Mouse (Mus musculus): ENCODE data around the gene Cnot11. TPM values are rescaled to one million over a fixed set of nuclear protein-coding genes. Genes with fewer than 3 reads are reported as not detected.
"Not testable (repeated sequence)": the region's sequence is repeated elsewhere in the genome, so short reads cannot be mapped to it uniquely, and the experiment has no call there.

The Cnot11 gene
- total and polyA plus RNA-seq, 2 experiments from 2014 or later = 12.7 to 31.7 TPM

DNA sequence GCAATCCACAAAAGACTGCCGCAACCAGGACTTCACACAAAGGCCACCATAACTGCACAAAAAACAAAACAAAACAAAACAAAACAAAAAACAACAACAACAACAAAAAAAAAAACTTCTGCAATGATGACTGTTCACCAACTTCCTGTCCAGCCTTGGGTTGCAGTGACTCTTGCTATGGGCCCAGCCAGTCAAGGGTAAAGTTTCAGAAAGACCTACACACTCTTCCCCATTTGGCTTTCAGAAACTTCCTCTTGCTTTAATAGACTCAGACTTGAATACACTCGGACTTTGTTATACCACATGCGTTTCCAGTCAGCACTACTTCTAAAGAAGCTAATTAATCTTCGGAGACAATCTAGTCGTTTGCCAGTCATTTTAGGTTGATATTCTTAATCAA is 55.4 kb downstream of the Cnot11 start:
- TF ChIP-seq CTCF (IDR thresholded peaks at IDR 0.05; ENCODE audit: low read depth) = no peak
- WGBS = 76% methylated on average over 5 of the region's 5 CpGs
- H3K36me3 ChIP-seq (ENCODE audit: insufficient read depth, low read length) = no peaks in the 10 kb centered on the region

DNA sequence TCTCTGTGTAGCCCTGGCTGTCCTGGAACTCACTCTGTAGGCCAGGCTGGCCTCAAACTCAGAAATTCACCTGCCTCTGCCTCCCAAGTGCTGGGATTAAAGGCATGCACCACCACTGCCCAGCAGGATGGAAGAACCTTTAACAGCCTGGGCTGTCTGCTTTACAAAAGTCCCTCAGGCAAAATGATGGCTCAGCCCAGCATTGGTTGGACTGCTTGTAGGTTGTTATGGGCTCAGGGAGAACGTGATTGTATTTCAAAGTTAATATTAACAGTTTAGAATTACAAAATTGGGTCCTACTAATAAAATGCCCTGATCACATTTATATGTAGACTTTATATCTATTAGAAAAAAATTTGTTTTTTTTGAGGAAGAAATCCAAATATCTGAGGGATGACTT is 56.8 kb downstream of the Cnot11 start:
- not testable (repeated sequence) for H3K27ac ChIP-seq; H3K9me3 ChIP-seq (ENCODE audit: low read length); H3K4me3 ChIP-seq (ENCODE audit: low read length); H3K36me3 ChIP-seq (ENCODE audit: insufficient read depth, low read length); H3K4me1 ChIP-seq (ENCODE audit: insufficient read depth, low read length); H3K4me2 ChIP-seq (ENCODE audit: low read depth, low read length); H3K9ac ChIP-seq (replicated peaks; ENCODE audit: low read length); H3K27me3 ChIP-seq (ENCODE audit: insufficient read depth, low read length); DNase-seq (ENCODE audit: low spot score); ATAC-seq
- WGBS = 83% methylated on average over 1 of the region's 1 CpGs

More for the DNA sequence above, 55.4 kb downstream of the Cnot11 start:
- Histone ChIP-seq H3K9ac (replicated peaks; ENCODE audit: low read length) (no peak overlapping the region), H3K4me3 (ENCODE audit: low read length) (no peak overlapping the region), H3K4me1 (ENCODE audit: insufficient read depth, low read length) (no peaks in the 10 kb centered on the region), H3K4me2 (ENCODE audit: low read depth, low read length) (no peak overlapping the region), H3K27ac (no peak overlapping the region), H3K9me3 (ENCODE audit: low read length) (no peaks in the 10 kb centered on the region), H3K27me3 (ENCODE audit: insufficient read depth, low read length) (no peaks in the 10 kb centered on the region)
- ATAC-seq (no peak), DNase-seq (ENCODE audit: low spot score) (no peak)

DNA sequence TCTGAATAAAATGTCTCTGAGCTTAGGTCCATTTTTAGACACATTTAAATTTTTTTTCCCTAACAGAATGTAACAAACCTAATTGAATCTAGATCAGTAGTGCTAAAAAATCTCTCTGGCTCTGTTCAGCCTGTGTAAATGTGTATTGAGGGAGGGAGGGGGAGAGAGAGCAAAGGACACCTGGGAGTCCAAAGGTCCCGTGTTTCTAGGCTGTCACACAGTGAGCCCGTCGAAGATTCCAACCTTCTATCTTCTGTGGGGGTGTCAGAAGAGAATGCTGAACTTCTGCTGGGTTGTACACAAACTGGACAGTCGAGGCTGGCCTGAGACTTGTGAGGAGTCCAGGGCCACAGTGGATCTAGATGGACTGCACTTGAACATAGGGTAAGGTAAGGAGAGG is 57.3 kb downstream of the Cnot11 start:
- Histone ChIP-seq H3K9me3 (ENCODE audit: low read length) (no peaks in the 10 kb centered on the region), H3K36me3 (ENCODE audit: insufficient read depth, low read length) (no peaks in the 10 kb centered on the region), H3K4me1 (ENCODE audit: insufficient read depth, low read length) (no peaks in the 10 kb centered on the region), H3K4me2 (ENCODE audit: low read depth, low read length) (no peak overlapping the region), H3K27me3 (ENCODE audit: insufficient read depth, low read length) (no peaks in the 10 kb centered on the region), H3K4me3 (ENCODE audit: low read length) (no peak overlapping the region), H3K27ac (no peak overlapping the region), H3K9ac (replicated peaks; ENCODE audit: low read length) (no peak overlapping the region)
- no peak for DNase-seq (ENCODE audit: low spot score)
- no peak for ATAC-seq
- TF ChIP-seq CTCF (IDR thresholded peaks at IDR 0.05; ENCODE audit: low read depth) = no peak
- 79% methylated on average over 4 of the region's 4 CpGs for WGBS

DNA sequence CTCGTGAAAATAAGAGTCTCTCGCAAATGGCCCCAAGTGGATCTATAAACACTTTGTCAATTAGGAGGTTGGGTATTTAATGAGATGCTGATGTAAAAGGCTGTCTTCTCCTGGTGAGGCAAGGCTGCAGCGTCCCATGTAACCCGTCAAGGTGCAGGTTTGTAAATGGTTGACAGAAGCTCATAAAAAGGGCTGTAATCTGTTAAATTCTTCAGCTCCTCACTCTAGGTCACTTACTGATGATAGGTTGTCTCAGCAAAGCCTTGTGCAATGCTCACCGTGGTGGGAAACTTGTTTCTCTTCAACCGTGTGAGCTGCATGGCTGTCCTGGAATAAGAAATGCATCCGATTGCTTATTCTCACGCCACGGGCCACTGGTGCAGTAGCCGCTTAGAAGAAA is 59.0 kb downstream of the Cnot11 start:
- H3K9me3 ChIP-seq (ENCODE audit: low read length) = no peaks in the 10 kb centered on the region
- no peaks in the 10 kb centered on the region for H3K4me1 ChIP-seq (ENCODE audit: insufficient read depth, low read length)
- H3K27ac ChIP-seq = no peak overlapping the region
- no peaks in the 10 kb centered on the region for H3K36me3 ChIP-seq (ENCODE audit: insufficient read depth, low read length)
- H3K9ac ChIP-seq (replicated peaks; ENCODE audit: low read length) = no peak overlapping the region
- TF ChIP-seq CTCF (IDR thresholded peaks at IDR 0.05; ENCODE audit: low read depth) = no peak
- no peak for DNase-seq (ENCODE audit: low spot score)
- H3K4me2 ChIP-seq (ENCODE audit: low read depth, low read length) = no peak overlapping the region
- no peak overlapping the region for H3K4me3 ChIP-seq (ENCODE audit: low read length)
- H3K27me3 ChIP-seq (ENCODE audit: insufficient read depth, low read length) = no peaks in the 10 kb centered on the region
- WGBS = 83% methylated on average over 10 of the region's 10 CpGs
- no peak for ATAC-seq

Other genes starting within 250 kb of the Cnot11 start
- gene Rpl31, start 167.2 kb upstream of the Cnot11 start, total RNA-seq (2014; rRNA removed) = 207 and 299 TPM in 2 replicates
- 353 and 367 TPM in 2 replicates for gene Rpl31, start 167.2 kb upstream of the Cnot11 start, polyA plus RNA-seq (2015; fragmentation: Nextera tagmentation; extraction: Ambion mirVana)
- 17.4 and 17.7 TPM in 2 replicates for gene Tbc1d8, start 56.2 kb upstream of the Cnot11 start, total RNA-seq (2014; rRNA removed)
- 7.6 and 7.8 TPM in 2 replicates for gene Tbc1d8, start 56.2 kb upstream of the Cnot11 start, polyA plus RNA-seq (2015; fragmentation: Nextera tagmentation; extraction: Ambion mirVana)
- gene Rnf149, start 42.4 kb downstream of the Cnot11 start, total RNA-seq (2014; rRNA removed) = 13.0 and 14.5 TPM in 2 replicates
- 22.3 and 24.4 TPM in 2 replicates for gene Rnf149, start 42.4 kb downstream of the Cnot11 start, polyA plus RNA-seq (2015; fragmentation: Nextera tagmentation; extraction: Ambion mirVana)
- gene Creg2, start 116.5 kb downstream of the Cnot11 start, total RNA-seq (2014; rRNA removed) = 17.6 and 20.2 TPM in 2 replicates
- 14.1 and 15.7 TPM in 2 replicates for gene Creg2, start 116.5 kb downstream of the Cnot11 start, polyA plus RNA-seq (2015; fragmentation: Nextera tagmentation; extraction: Ambion mirVana)
- gene Rfx8, start 186.0 kb downstream of the Cnot11 start, total RNA-seq (2014; rRNA removed) = 0.10 and 0.97 TPM in 2 replicates
- 0.39 and 0.68 TPM in 2 replicates for gene Rfx8, start 186.0 kb downstream of the Cnot11 start, polyA plus RNA-seq (2015; fragmentation: Nextera tagmentation; extraction: Ambion mirVana)